13 mouse cellular contexts compared by ENCODE assay signal in the genomic region with DNA sequence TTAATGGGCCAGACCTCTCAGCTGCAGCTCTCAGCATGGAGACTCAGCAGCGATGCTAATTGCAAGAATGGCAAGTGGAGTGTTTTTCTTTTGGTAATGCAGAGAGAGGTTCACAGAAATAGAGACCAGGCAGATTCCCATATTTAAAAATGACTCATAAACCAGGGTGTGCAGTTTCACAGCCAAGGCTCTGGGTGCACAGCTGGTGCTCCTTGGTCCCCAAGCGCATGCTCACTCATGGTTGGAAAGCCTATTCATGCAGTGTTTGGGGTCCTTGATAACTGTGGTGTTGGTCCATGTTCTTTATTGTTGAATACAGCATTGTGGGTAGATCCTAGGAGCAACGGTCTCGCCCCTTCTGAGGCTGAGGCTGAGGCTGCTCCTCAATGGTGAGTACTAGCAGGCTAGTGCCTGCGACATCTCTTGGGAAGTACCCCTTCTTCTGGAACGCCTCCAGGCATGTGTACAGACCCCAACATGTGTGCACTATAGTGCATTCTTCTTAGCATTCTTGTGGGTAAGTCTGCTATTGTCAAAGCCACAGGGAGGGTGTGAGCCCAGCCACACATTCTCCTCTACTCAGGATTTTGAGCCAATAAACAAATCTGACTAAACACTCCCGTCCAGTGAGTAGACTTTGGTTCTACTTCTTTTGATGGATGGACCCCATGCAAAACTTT. TPM values are rescaled to one million over a fixed set of nuclear protein-coding genes. Genes with fewer than 3 reads are reported as not detected.
DNase-seq lines count a peak whose midpoint lies in the region; ATAC-seq and TF ChIP-seq lines count a peak whose summit lies in the region.
"Had no signal": no experiment of that assay in that cellular context is flagged by ENCODE, and none has a peak within 500 bp of the region (broad histone marks: within the 10 kb centered on the region; RNA-seq: fewer than 3 reads in every experiment).

No protein-coding gene starts in this region.

- DNase-seq in heart, embryonic 10.5 days (ENCODE audit: low spot score), result peak; percentile 71
- DNase-seq in heart, adult 18-20 months, result no peak
- DNase-seq in left cerebral cortex, adult 2 months (ENCODE audit: extremely low spot score in 1 of 2, low spot score in 2 of 2), result no peak
- DNase-seq in left cerebral cortex, adult 11 months (ENCODE audit: low spot score), result no peak
- no peak for DNase-seq in thymus, postnatal 14 days
- DNase-seq: cerebellum, adult 9-10 months; kidney, postnatal 14 days; retina, postnatal 1 day had no signal

- H3K4me3 ChIP-seq in heart, embryonic 10.5 days, result peak overlapping the region; percentile 15; the same call in 1 of the 2 replicates
- H3K4me3 ChIP-seq in left cerebral cortex, adult 2 months, result no peak overlapping the region
- H3K4me3 ChIP-seq in embryonic facial prominence, embryonic 15.5 days (replicated peaks), result no peak overlapping the region
- H3K4me3 ChIP-seq in neural tube, embryonic 15.5 days (replicated peaks), result no peak overlapping the region
- H3K4me3 ChIP-seq: liver, embryonic 15.5 days had no signal

- peak overlapping the region; percentile 80 for H3K27ac ChIP-seq in heart, embryonic 10.5 days
- 0 out of 2 replicates have a peak overlapping the region, but pooled peaks have one; percentile 24 for H3K27ac ChIP-seq in left cerebral cortex, adult 2 months
- peak overlapping the region; percentile 84 for H3K27ac ChIP-seq in embryonic facial prominence, embryonic 15.5 days (replicated peaks)
- H3K27ac ChIP-seq in neural tube, embryonic 15.5 days (replicated peaks), result peak overlapping the region; percentile 14; the same call in 1 of the 2 replicates
- H3K27ac ChIP-seq: liver, embryonic 15.5 days had no signal

- no peaks in the 10 kb centered on the region for H3K36me3 ChIP-seq in heart, embryonic 10.5 days
- H3K36me3 ChIP-seq in embryonic facial prominence, embryonic 15.5 days, result no peaks in the 10 kb centered on the region
- H3K36me3 ChIP-seq in neural tube, embryonic 15.5 days, result no peaks in the 10 kb centered on the region
- H3K36me3 ChIP-seq: liver, embryonic 15.5 days had no signal

- TF ChIP-seq CTCF in left cerebral cortex, adult 2 months (IDR thresholded peaks at IDR 0.05), result no peak

- no peaks in the 10 kb centered on the region for H3K27me3 ChIP-seq in heart, embryonic 10.5 days (ENCODE audit: insufficient read depth, poor library complexity, severe bottlenecking)
- no peaks in the 10 kb centered on the region for H3K27me3 ChIP-seq in embryonic facial prominence, embryonic 15.5 days
- H3K27me3 ChIP-seq in neural tube, embryonic 15.5 days (replicated peaks), result no peaks in the 10 kb centered on the region
- H3K27me3 ChIP-seq: liver, embryonic 15.5 days had no signal

- peak; percentile 49; the same call in 1 of the 2 replicates for ATAC-seq in embryonic facial prominence, embryonic 15.5 days (ENCODE audit: insufficient number of reproducible peaks, low FRiP score, low TSS enrichment, low read depth)
- ATAC-seq in neural tube, embryonic 15.5 days (ENCODE audit: low FRiP score), result no peak
- no peak for ATAC-seq in monocyte, adult 5-6 weeks (replicated peaks; ENCODE audit: insufficient number of reproducible peaks, low FRiP score, low TSS enrichment, poor library complexity, severe bottlenecking)
- ATAC-seq: CD4-positive, CD25-positive, alpha-beta regulatory T cell, adult 4 months had no signal

- H3K4me2 ChIP-seq in embryonic facial prominence, embryonic 15.5 days (replicated peaks), result no peak overlapping the region
- no peak overlapping the region for H3K4me2 ChIP-seq in neural tube, embryonic 15.5 days
- H3K4me2 ChIP-seq: liver, embryonic 15.5 days had no signal

- intact Hi-C loops in left cerebral cortex, adult 2 months (cut with DNase I), result no loop called here

- peaks cover 36% of the 10 kb centered on the region for H3K4me1 ChIP-seq in heart, embryonic 10.5 days
- H3K4me1 ChIP-seq in embryonic facial prominence, embryonic 15.5 days, result peaks cover 25% of the 10 kb centered on the region
- peaks cover 9% of the 10 kb centered on the region for H3K4me1 ChIP-seq in neural tube, embryonic 15.5 days

- WGBS in heart, embryonic 10.5 days, result 57% methylated on average over 7 of the region's 7 CpGs
- 26% methylated on average over 7 of the region's 7 CpGs for WGBS in embryonic facial prominence, embryonic 15.5 days
- WGBS in neural tube, embryonic 15.5 days, result 80% methylated on average over 7 of the region's 7 CpGs

- no peaks in the 10 kb centered on the region for H3K9me3 ChIP-seq in heart, embryonic 10.5 days
- H3K9me3 ChIP-seq in embryonic facial prominence, embryonic 15.5 days (replicated peaks), result no peaks in the 10 kb centered on the region
- H3K9me3 ChIP-seq in neural tube, embryonic 15.5 days (replicated peaks), result no peaks in the 10 kb centered on the region
- H3K9me3 ChIP-seq: liver, embryonic 15.5 days had no signal

- H3K9ac ChIP-seq in embryonic facial prominence, embryonic 15.5 days, result no peak overlapping the region
- H3K9ac ChIP-seq in neural tube, embryonic 15.5 days (replicated peaks), result no peak overlapping the region
- H3K9ac ChIP-seq: liver, embryonic 15.5 days had no signal

RNA-seq across cellular contexts. Expression of a gene that starts 46.2 kb away (rescaled TPM):
- 22.6 and 24.2 TPM in 2 replicates for polyA plus RNA-seq in heart, embryonic 10.5 days (2016; fragmentation: Nextera tagmentation; extraction: Ambion mirVana)
- total RNA-seq in heart, adult 18-20 months (2021), result 10 to 100 TPM; 21.5 to 25.5 TPM
- 10 to 100 TPM; 20.2 to 22.9 TPM for total RNA-seq in left cerebral cortex, adult 2 months (2021)
- 13.5 and 14.1 TPM in 2 replicates for polyA plus RNA-seq in embryonic facial prominence, embryonic 15.5 days (2015; fragmentation: Nextera tagmentation; extraction: Ambion mirVana)
- 16.7 and 19.2 TPM in 2 replicates for polyA plus RNA-seq in neural tube, embryonic 15.5 days (2015; fragmentation: Nextera tagmentation; extraction: Ambion mirVana)
- 3.4 to 9.5 TPM (median 9.4 TPM) in 3 replicates for total RNA-seq in monocyte, adult 5-6 weeks (2017)

Comparison
In these comparisons a context has a peak if more than half of its experiments do, and no peak if none do; other contexts are left out.
1. H3K27ac ChIP-seq: peak in every context shown above with its lines; median percentile 84 in embryonic facial prominence, embryonic 15.5 days; 80 in heart, embryonic 10.5 days; 24 in left cerebral cortex, adult 2 months; 14 in neural tube, embryonic 15.5 days.